Mouse (Mus musculus) heart, postnatal 0 days (tissue): ENCODE data around the gene Zmynd19.

ENCODE experiments used
- CTCF ChIP-seq: IDR thresholded peaks from 2 replicates; pipeline ENCODE4 v1.5.1; 2016; ENCODE audit warnings: antibody characterized with exemption, control low read depth, low read depth
- EP300 ChIP-seq: IDR thresholded peaks from 2 replicates; pipeline ENCODE4 v1.6.1; 2016; ENCODE audit warnings: antibody characterized with exemption, low read depth

GRCm38 (mm10) chr2:24927810-24928479 is 21.6 kb upstream of the Zmynd19 start:
- TF ChIP-seq CTCF (no peak), EP300 (no peak)
